Mouse (Mus musculus): ENCODE measurements around the gene Ghrh. TPM values are rescaled to one million over a fixed set of nuclear protein-coding genes. Genes with fewer than 3 reads are reported as not detected.

Ghrh gene
- total and polyA plus RNA-seq, 2 experiments, result not detected

DNA sequence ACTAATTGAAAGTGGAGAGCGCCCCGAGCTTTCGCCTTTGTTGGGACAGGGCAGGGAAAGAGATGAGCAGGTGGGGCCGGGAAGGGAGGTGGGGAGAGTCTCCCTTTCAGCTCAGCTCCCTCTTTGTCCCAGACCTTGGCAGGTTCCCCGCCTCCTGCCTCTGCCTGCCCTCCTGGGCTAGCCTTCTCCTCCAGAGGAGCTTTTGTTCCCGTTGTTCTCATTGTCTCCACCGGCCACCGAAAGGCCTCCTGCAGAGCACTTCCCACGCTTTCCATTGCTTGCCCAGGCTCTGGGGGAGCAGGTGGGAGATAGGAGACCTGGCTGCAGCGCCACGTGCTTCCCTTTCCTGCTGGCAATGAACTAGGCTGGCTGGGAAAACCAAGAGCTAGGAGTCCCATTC lies 18.7 kb downstream of the Ghrh start:
- H3K27ac ChIP-seq (replicated peaks; ENCODE audit: insufficient read depth, low read depth, low read length), result no peak overlapping the region
- no peaks in the 10 kb centered on the region for H3K27me3 ChIP-seq (ENCODE audit: control insufficient read depth, insufficient read depth, low read length)
- TF ChIP-seq POLR2A (IDR thresholded peaks at IDR 0.05; ENCODE audit: extremely low read depth, insufficient read depth, low read length) (no peak), CTCF (IDR thresholded peaks at IDR 0.05; ENCODE audit: low read depth, low read length) (no peak)
- H3K4me3 ChIP-seq (ENCODE audit: insufficient read depth, low read depth, low read length), result no peak overlapping the region
- DNase-seq (ENCODE audit: extremely low read depth, low read depth, low spot score), result no peak
- H3K36me3 ChIP-seq (ENCODE audit: control insufficient read depth, insufficient read depth, low read length), result peaks cover 24% of the 10 kb centered on the region
- no peaks in the 10 kb centered on the region for H3K4me1 ChIP-seq (ENCODE audit: control insufficient read depth, insufficient read depth, low read length)
- H3K9ac ChIP-seq (ENCODE audit: low read depth, low read length), result no peak overlapping the region
- H3K79me2 ChIP-seq (ENCODE audit: control insufficient read depth, insufficient read depth, low read length), result no peaks in the 10 kb centered on the region
- WGBS, result 78% methylated on average over 11 of the region's 11 CpGs

DNA sequence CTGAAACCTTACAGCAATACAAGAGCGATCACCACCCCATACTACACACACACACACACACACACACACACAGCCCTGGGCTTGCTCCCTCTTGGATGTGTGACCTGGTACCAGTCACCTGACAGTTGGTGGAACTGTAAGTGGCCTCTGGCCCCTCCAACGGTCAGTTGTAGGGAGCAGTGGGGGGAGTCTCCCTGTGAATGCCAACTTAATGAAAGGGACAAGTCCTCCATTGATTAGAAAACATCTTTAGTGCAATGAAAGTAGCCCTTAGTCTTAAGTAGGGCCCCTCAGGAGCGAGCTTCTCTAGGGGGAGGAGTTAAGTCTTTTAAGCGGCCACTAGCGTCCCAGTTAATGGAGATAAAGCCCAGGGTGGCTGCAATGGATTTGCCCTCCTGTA lies 19.2 kb downstream of the Ghrh start:
- no peak for DNase-seq (ENCODE audit: extremely low read depth, low read depth, low spot score)
- TF ChIP-seq CTCF (IDR thresholded peaks at IDR 0.05; ENCODE audit: low read depth, low read length), result no peak
- TF ChIP-seq POLR2A (IDR thresholded peaks at IDR 0.05; ENCODE audit: extremely low read depth, insufficient read depth, low read length), result no peak
- Histone ChIP-seq H3K27ac (replicated peaks; ENCODE audit: insufficient read depth, low read depth, low read length) (no peak overlapping the region), H3K36me3 (ENCODE audit: control insufficient read depth, insufficient read depth, low read length) (peaks cover 24% of the 10 kb centered on the region), H3K79me2 (ENCODE audit: control insufficient read depth, insufficient read depth, low read length) (no peaks in the 10 kb centered on the region), H3K4me3 (ENCODE audit: insufficient read depth, low read depth, low read length) (no peak overlapping the region), H3K27me3 (ENCODE audit: control insufficient read depth, insufficient read depth, low read length) (no peaks in the 10 kb centered on the region), H3K9ac (ENCODE audit: low read depth, low read length) (no peak overlapping the region), H3K4me1 (ENCODE audit: control insufficient read depth, insufficient read depth, low read length) (no peaks in the 10 kb centered on the region)
- 85% methylated on average over 5 of the region's 5 CpGs for WGBS

DNA sequence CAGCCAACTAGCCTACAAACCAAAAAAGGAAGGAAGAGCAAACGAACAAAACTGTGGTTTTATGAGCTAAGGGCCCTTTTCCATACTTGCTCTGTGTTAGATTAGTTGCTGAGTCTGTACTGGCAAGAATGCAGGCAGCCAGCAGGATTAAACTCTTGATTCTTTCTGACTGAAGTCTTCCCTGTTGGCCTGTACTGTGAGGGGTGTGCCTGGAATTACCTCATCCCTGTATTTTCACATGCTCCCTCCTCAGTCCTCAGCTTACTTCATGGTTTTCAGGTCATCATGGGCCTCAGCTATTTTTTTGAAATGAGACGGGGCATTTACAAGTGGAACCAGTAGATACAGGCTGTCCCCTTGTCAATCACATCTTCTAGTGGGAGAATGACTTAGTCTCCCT lies 22.1 kb downstream of the Ghrh start:
- Histone ChIP-seq H3K4me3 (ENCODE audit: insufficient read depth, low read depth, low read length) (no peak overlapping the region), H3K4me1 (ENCODE audit: control insufficient read depth, insufficient read depth, low read length) (no peaks in the 10 kb centered on the region), H3K27me3 (ENCODE audit: control insufficient read depth, insufficient read depth, low read length) (no peaks in the 10 kb centered on the region), H3K79me2 (ENCODE audit: control insufficient read depth, insufficient read depth, low read length) (no peaks in the 10 kb centered on the region), H3K27ac (replicated peaks; ENCODE audit: insufficient read depth, low read depth, low read length) (no peak overlapping the region), H3K9ac (ENCODE audit: low read depth, low read length) (no peak overlapping the region), H3K36me3 (ENCODE audit: control insufficient read depth, insufficient read depth, low read length) (peaks cover 40% of the 10 kb centered on the region)
- DNase-seq (ENCODE audit: extremely low read depth, low read depth, low spot score), result no peak
- WGBS, result 92% methylated on average over 2 of the region's 2 CpGs
- TF ChIP-seq POLR2A (IDR thresholded peaks at IDR 0.05; ENCODE audit: extremely low read depth, insufficient read depth, low read length), result no peak
- no peak for TF ChIP-seq CTCF (IDR thresholded peaks at IDR 0.05; ENCODE audit: low read depth, low read length)

DNA sequence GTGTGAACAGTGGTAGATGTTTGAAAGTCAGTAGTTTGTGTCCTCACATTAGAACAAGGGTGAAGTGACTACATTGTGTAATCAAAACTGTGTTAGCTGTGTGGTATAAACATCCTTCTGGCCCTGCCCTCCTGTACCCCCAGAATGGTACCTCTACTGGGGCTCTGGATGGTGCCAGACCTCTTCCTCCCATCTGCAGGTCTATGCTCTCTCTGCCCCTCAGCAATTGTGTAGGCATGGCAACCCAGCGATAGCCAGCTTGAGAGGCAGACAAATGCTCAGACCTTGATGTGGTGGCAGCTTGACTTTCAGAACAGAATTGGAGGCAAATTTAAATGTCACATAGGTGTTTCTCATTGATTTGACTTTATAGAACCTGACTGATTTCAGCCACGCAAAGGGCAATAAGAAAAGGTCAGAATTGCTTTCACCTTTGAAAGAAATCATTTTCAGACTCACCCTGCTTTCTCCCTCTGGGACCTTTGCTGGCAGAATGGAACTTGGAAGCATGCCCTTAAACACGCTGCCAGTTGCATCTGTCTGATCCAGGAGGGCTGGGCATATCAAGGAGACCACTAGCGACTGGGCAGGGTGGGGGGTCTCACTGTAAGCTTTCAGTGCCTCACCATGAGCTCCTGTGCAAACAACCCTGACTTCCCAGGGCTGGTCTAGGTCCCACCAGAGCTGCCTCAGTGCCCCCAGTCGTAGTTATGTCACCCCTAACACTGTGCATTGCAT lies 25.1 kb downstream of the Ghrh start:
- peaks cover 55% of the 10 kb centered on the region for H3K36me3 ChIP-seq (ENCODE audit: control insufficient read depth, insufficient read depth, low read length)
- no peak overlapping the region for H3K9ac ChIP-seq (ENCODE audit: low read depth, low read length)
- no peaks in the 10 kb centered on the region for H3K4me1 ChIP-seq (ENCODE audit: control insufficient read depth, insufficient read depth, low read length)
- WGBS, result 77% methylated on average over 5 of the region's 5 CpGs
- H3K27ac ChIP-seq (replicated peaks; ENCODE audit: insufficient read depth, low read depth, low read length), result no peak overlapping the region
- no peak for DNase-seq (ENCODE audit: extremely low read depth, low read depth, low spot score)
- no peaks in the 10 kb centered on the region for H3K27me3 ChIP-seq (ENCODE audit: control insufficient read depth, insufficient read depth, low read length)
- no peak overlapping the region for H3K4me3 ChIP-seq (ENCODE audit: insufficient read depth, low read depth, low read length)
- TF ChIP-seq CTCF (IDR thresholded peaks at IDR 0.05; ENCODE audit: low read depth, low read length), result no peak
- TF ChIP-seq POLR2A (IDR thresholded peaks at IDR 0.05; ENCODE audit: extremely low read depth, insufficient read depth, low read length), result no peak
- H3K79me2 ChIP-seq (ENCODE audit: control insufficient read depth, insufficient read depth, low read length), result no peaks in the 10 kb centered on the region

DNA sequence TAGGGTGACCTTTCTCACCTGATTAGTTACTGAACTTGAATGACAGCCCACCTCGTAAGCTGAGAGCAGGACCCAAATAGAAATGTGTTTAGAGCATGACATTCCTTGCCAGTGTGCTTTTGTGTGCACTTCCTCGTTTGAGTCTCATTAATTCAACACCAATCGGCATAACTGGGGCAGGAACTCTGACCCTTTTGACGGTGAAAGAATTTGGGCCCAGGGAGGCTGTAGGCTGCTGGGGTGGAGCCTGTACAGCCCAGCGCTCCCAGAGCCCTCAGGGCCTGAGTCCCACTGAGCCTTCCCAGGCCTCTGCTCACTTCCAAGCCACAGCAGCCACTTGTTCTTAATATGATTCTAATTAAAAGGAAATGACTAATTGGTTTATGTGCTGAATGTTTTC lies 26.4 kb downstream of the Ghrh start:
- Histone ChIP-seq H3K79me2 (ENCODE audit: control insufficient read depth, insufficient read depth, low read length) (no peaks in the 10 kb centered on the region), H3K36me3 (ENCODE audit: control insufficient read depth, insufficient read depth, low read length) (peaks cover 48% of the 10 kb centered on the region), H3K27ac (replicated peaks; ENCODE audit: insufficient read depth, low read depth, low read length) (no peak overlapping the region), H3K27me3 (ENCODE audit: control insufficient read depth, insufficient read depth, low read length) (no peaks in the 10 kb centered on the region), H3K4me3 (ENCODE audit: insufficient read depth, low read depth, low read length) (no peak overlapping the region), H3K4me1 (ENCODE audit: control insufficient read depth, insufficient read depth, low read length) (no peaks in the 10 kb centered on the region), H3K9ac (ENCODE audit: low read depth, low read length) (no peak overlapping the region)
- DNase-seq (ENCODE audit: extremely low read depth, low read depth, low spot score), result no peak
- WGBS, result 74% methylated on average over 5 of the region's 5 CpGs
- TF ChIP-seq POLR2A (IDR thresholded peaks at IDR 0.05; ENCODE audit: extremely low read depth, insufficient read depth, low read length), result no peak
- TF ChIP-seq CTCF (IDR thresholded peaks at IDR 0.05; ENCODE audit: low read depth, low read length), result no peak

DNA sequence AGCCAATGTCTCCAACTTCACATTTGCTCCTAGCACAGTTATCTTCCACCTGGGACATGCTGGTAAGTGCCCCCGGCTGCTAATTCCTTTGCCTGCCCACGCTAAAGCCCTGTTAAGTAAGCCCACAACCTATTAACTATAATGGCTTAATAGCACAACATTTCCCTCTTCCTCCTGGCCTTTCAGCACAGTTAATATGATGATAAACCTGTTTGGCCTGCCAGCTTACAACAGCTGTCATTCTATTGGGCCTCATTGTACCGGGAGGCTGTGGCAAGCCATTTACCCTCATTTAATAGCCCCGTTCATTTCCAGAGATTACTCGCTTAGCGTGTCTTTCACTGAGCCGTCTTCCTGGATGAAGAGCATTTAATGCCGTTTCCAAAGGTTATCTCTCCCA lies 27.2 kb downstream of the Ghrh start:
- WGBS, result 93% methylated on average over 8 of the region's 8 CpGs
- no peak for DNase-seq (ENCODE audit: extremely low read depth, low read depth, low spot score)
- H3K79me2 ChIP-seq (ENCODE audit: control insufficient read depth, insufficient read depth, low read length), result no peaks in the 10 kb centered on the region
- no peaks in the 10 kb centered on the region for H3K27me3 ChIP-seq (ENCODE audit: control insufficient read depth, insufficient read depth, low read length)
- H3K4me3 ChIP-seq (ENCODE audit: insufficient read depth, low read depth, low read length), result no peak overlapping the region
- no peak overlapping the region for H3K9ac ChIP-seq (ENCODE audit: low read depth, low read length)
- TF ChIP-seq POLR2A (IDR thresholded peaks at IDR 0.05; ENCODE audit: extremely low read depth, insufficient read depth, low read length) (no peak), CTCF (IDR thresholded peaks at IDR 0.05; ENCODE audit: low read depth, low read length) (no peak)
- peaks cover 46% of the 10 kb centered on the region for H3K36me3 ChIP-seq (ENCODE audit: control insufficient read depth, insufficient read depth, low read length)
- H3K27ac ChIP-seq (replicated peaks; ENCODE audit: insufficient read depth, low read depth, low read length), result no peak overlapping the region
- H3K4me1 ChIP-seq (ENCODE audit: control insufficient read depth, insufficient read depth, low read length), result no peaks in the 10 kb centered on the region

Measured in liver, adult 2 months (tissue).